Mouse (Mus musculus) bone marrow, adult 2 months (tissue): ENCODE data around the gene Ppp1r2.

Experiments used
- CTCF ChIP-seq: fragments of 200-500 bp; IDR thresholded peaks from 2 replicates; pipeline ENCODE4 v1.5.1; 2011; ENCODE audit warnings: low read length, control low read depth; ENCODE audit not compliant: control insufficient read depth, insufficient read depth
- POLR2A ChIP-seq: fragments of 200-500 bp; IDR thresholded peaks from 2 replicates; pipeline ENCODE4 v1.6.1; 2011; ENCODE audit warnings: low read depth, mild to moderate bottlenecking, control low read depth, low read length, borderline replicate concordance; ENCODE audit not compliant: control insufficient read depth

DNA sequence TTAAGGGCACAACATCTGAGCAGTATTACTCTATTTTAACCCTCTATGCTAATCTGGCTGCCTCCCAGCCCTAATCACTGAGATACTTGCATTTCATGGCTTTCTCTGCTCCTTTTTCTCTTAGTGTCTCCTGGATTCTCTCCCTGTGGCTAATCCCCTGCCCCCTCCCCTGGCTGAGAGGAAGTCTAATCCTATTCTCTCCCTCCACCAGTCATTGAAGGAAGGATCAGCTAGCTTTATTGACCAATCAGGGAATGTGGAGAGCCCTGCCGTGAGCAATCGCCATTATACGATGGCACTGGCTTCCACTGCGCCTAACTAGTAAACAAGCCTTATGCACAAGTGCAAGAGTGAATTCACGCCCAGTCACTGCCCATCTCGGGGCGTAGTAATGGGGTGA, 45.9 kb upstream of the Ppp1r2 start:
- no peak for TF ChIP-seq POLR2A
- no peak for TF ChIP-seq CTCF
